Mouse (Mus musculus): ENCODE results near the gene Gm16181.
A peak's percentile ranks its signal among the peaks of the same experiment; 100 is the strongest.

- peak; percentile 83 for TF ChIP-seq POLR2A (IDR thresholded peaks at IDR 0.05; ENCODE audit: control insufficient read depth, low read depth, low read length)
- no peak for TF ChIP-seq CTCF (IDR thresholded peaks at IDR 0.05; ENCODE audit: control insufficient read depth, insufficient read depth, insufficient replicate concordance, low read depth, low read length)
Observed at GRCm38 (mm10) chr17:35235614-35236389, 15.2 kb downstream of the Gm16181 start, which contains the start of gene Nfkbil1.

Measured in testis, adult 2 months (tissue).